Mouse (Mus musculus): ENCODE measurements around the gene Nes. TPM values are rescaled to one million over a fixed set of nuclear protein-coding genes. Genes with fewer than 3 reads are reported as not detected.
A peak's percentile ranks its signal among the peaks of the same experiment; 100 is the strongest.

The Nes gene
- polyA plus RNA-seq, 1 experiment from 2014 or later, result 9.2 TPM

DNA sequence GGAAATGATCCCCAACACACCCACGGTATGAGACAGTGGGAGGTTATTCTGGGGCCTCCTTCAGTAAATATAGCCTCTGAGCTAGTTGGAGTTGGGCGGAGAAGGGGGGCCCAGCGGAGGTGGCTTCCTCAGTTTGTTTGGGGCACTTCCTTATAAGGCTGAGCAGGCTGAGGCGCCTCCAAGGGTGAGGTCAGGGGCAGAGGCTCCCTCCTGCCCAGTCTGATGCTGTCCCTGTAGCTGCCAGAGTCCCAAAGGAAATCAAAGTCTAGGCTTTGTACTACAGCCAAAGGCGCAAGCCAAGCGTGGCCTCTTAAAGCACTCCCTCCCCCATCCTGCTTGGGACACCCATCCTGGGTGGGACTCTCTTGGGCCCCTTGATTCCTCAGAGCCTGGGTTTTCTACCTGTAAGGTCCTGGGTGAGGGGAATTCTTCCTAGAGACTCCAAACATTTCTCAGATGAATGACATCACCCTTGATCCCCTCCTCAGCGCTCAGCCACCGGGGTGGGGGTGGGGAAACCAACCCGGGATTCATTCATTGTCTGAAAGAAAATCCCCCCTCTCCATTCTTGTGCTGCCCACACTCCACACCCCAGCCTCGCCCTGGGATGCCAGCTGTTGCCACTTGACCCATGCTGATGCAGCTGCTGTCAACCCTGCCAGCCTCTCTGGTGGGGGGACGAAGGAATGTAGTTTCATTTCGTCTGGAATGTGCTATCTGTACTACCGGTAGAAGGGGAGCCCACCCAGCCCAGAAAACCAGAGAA, 12.1 kb downstream of the Nes start:
- no peak overlapping the region for H3K4me3 ChIP-seq (ENCODE audit: low read depth, low read length)
- 6% methylated on average over 13 of the region's 13 CpGs for WGBS

DNA sequence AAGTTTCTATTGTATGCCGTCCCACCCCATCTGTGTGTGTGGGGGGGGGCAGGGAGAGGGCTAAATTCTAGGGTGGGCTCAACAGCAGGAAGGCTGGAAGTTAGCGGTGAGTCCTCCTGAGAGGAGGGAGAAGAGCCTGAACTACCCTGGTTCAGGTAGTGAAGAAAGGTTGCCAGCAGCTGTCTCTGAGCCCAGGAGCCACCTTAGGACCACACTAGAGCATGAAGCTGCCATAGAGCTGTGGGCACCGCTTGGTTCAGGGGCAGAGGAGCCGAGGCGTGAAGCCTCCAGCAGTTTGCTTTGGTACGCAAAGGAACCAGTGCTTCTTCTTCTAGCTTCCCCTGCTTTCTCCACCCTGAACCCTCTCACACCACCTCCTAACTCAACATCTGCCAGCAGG, 12.7 kb downstream of the Nes start:
- Histone ChIP-seq H3K4me2 (replicated peaks; ENCODE audit: low read depth) (peak overlapping the region; percentile 49; the same call in 1 of the 2 replicates), H3K9ac (ENCODE audit: low read depth, low read length) (no peak overlapping the region), H3K4me3 (ENCODE audit: low read depth, low read length) (no peak overlapping the region), H3K27ac (ENCODE audit: low read depth, low read length) (peak overlapping the region; percentile 95), H3K9me3 (ENCODE audit: control insufficient read depth) (no peaks in the 10 kb centered on the region), H3K36me3 (ENCODE audit: control insufficient read depth, insufficient read depth) (peaks cover 3% of the 10 kb centered on the region; the same call in 1 of the 2 replicates), H3K27me3 (replicated peaks; ENCODE audit: control insufficient read depth, insufficient read depth, low read length) (peaks cover 8% of the 10 kb centered on the region), H3K4me1 (replicated peaks; ENCODE audit: control insufficient read depth, insufficient read depth, low read length) (peaks cover 42% of the 10 kb centered on the region)
- 61% methylated on average over 6 of the region's 6 CpGs for WGBS
- TF ChIP-seq CTCF (IDR thresholded peaks at IDR 0.05; ENCODE audit: low read depth), result no peak
- no peak for ATAC-seq

More for the DNA sequence above, 12.1 kb downstream of the Nes start:
- peak overlapping the region; percentile 49 for H3K4me2 ChIP-seq (replicated peaks; ENCODE audit: low read depth)
- H3K27me3 ChIP-seq (replicated peaks; ENCODE audit: control insufficient read depth, insufficient read depth, low read length), result peaks cover 4% of the 10 kb centered on the region; the same call in 1 of the 2 replicates
- H3K9ac ChIP-seq (ENCODE audit: low read depth, low read length), result peak overlapping the region; percentile 24; the same call in 1 of the 2 replicates
- H3K27ac ChIP-seq (ENCODE audit: low read depth, low read length), result peak overlapping the region; percentile 95
- H3K36me3 ChIP-seq (ENCODE audit: control insufficient read depth, insufficient read depth), result peaks cover 3% of the 10 kb centered on the region; the same call in 1 of the 2 replicates
- peak; percentile 81 for ATAC-seq
- peaks cover 42% of the 10 kb centered on the region for H3K4me1 ChIP-seq (replicated peaks; ENCODE audit: control insufficient read depth, insufficient read depth, low read length)
- no peak for TF ChIP-seq CTCF (IDR thresholded peaks at IDR 0.05; ENCODE audit: low read depth)
- no peaks in the 10 kb centered on the region for H3K9me3 ChIP-seq (ENCODE audit: control insufficient read depth)

DNA sequence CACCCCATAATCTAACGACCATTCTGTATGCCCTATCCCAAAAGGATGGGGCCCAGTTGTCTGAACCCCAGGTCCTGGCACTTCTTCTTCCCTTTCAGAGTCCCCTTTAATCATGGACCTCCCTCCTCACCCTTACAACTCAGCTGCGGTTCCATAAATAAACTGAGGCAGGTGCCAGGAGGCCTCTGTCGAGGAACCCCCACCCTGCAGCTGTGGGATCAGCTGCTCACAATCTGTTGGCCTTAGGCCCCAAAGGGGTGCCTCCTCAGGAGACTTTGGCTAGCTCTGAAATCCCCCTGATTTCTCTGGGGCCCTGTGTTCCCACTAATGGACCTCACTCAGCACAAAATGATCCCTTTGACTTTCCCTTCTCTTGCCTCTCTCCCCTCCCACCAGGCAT, 13.2 kb downstream of the Nes start:
- H3K4me3 ChIP-seq (ENCODE audit: low read depth, low read length), result no peak overlapping the region
- H3K27ac ChIP-seq (ENCODE audit: low read depth, low read length), result peak overlapping the region; percentile 95; the same call in 1 of the 2 replicates
- no peaks in the 10 kb centered on the region for H3K9me3 ChIP-seq (ENCODE audit: control insufficient read depth)
- 0 out of 2 replicates have a peak overlapping the region, but pooled peaks have one; percentile 49 for H3K4me2 ChIP-seq (replicated peaks; ENCODE audit: low read depth)
- no peak overlapping the region for H3K9ac ChIP-seq (ENCODE audit: low read depth, low read length)
- peaks cover 13% of the 10 kb centered on the region for H3K27me3 ChIP-seq (replicated peaks; ENCODE audit: control insufficient read depth, insufficient read depth, low read length)
- H3K4me1 ChIP-seq (replicated peaks; ENCODE audit: control insufficient read depth, insufficient read depth, low read length), result peaks cover 42% of the 10 kb centered on the region
- no peak for TF ChIP-seq CTCF (IDR thresholded peaks at IDR 0.05; ENCODE audit: low read depth)
- WGBS, result 29% methylated on average over 3 of the region's 3 CpGs
- no peak for ATAC-seq
- H3K36me3 ChIP-seq (ENCODE audit: control insufficient read depth, insufficient read depth), result peaks cover 3% of the 10 kb centered on the region; the same call in 1 of the 2 replicates

DNA sequence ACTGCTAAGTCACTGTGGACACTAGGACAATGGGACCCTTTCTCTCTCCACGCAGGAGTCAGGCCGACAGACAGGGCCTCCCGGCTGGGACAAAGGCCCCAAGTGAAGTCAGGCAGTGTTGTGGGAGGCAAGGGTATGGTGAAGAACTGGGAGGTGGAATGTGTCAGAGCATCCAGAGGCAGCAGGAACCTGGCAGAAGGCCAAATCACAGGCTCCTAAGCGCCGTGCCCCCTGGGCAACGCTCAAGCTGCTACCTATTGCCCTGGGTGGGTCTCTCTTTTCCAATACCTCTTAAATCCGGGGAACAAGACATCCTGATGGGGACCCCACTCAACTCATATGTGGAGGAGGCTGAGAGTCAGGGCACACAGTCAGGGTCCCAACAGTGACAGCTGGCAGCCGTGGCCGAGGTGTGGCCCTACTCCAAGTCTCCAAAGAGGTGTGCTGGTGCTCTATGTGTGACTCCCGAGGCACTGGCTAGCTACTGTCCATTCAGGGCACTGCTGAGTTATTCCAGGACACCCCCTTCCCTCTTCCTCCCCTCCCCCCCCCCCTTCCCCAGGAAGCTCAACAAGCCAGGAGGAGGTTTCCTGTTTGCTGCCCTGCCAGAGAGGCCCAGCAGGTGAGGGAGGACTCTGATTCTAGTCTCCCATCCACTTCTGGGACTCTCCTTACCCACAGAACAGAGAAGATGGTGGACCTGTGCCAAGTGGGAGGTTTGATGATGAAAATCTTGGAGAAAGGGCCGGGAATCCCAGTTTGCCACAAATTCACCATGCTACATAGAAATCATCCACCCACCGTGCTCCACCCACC, 14.8 kb downstream of the Nes start:
- H3K4me1 ChIP-seq (replicated peaks; ENCODE audit: control insufficient read depth, insufficient read depth, low read length), result peaks cover 42% of the 10 kb centered on the region
- H3K27ac ChIP-seq (ENCODE audit: low read depth, low read length), result no peak overlapping the region
- peaks cover 3% of the 10 kb centered on the region; the same call in 1 of the 2 replicates for H3K36me3 ChIP-seq (ENCODE audit: control insufficient read depth, insufficient read depth)
- 46% methylated on average over 12 of the region's 12 CpGs for WGBS
- H3K27me3 ChIP-seq (replicated peaks; ENCODE audit: control insufficient read depth, insufficient read depth, low read length), result peaks cover 24% of the 10 kb centered on the region
- H3K4me3 ChIP-seq (ENCODE audit: low read depth, low read length), result no peak overlapping the region
- H3K4me2 ChIP-seq (replicated peaks; ENCODE audit: low read depth), result no peak overlapping the region
- no peaks in the 10 kb centered on the region for H3K9me3 ChIP-seq (ENCODE audit: control insufficient read depth)
- ATAC-seq, result no peak
- TF ChIP-seq CTCF (IDR thresholded peaks at IDR 0.05; ENCODE audit: low read depth), result no peak
- H3K9ac ChIP-seq (ENCODE audit: low read depth, low read length), result no peak overlapping the region

DNA sequence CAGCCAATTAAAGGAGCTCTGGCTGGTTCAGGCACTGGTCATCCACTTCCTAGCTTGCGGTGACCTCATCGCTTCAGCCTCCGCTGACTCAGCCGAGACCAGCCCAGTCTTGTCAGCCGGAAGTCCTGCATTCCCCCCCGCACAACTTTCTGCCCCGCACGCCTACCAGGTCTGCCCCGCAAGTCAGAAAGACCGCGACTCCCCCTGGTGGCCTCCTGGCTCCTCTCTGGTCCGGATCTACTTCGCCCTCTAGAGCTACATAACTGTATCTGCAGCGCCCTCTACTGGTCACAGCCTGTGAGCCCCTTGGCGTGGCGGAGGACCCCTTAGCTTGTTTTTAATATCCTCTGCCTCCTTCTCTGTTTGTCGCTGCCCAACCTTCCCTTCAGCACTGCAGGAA, 16.0 kb downstream of the Nes start:
- H3K36me3 ChIP-seq (ENCODE audit: control insufficient read depth, insufficient read depth), result no peaks in the 10 kb centered on the region
- peak; percentile 52 for ATAC-seq
- H3K27ac ChIP-seq (ENCODE audit: low read depth, low read length), result no peak overlapping the region; the same call in 1 of the 2 replicates
- H3K27me3 ChIP-seq (replicated peaks; ENCODE audit: control insufficient read depth, insufficient read depth, low read length), result peaks cover 24% of the 10 kb centered on the region
- peak overlapping the region; percentile 70 for H3K4me2 ChIP-seq (replicated peaks; ENCODE audit: low read depth)
- no peak overlapping the region for H3K9ac ChIP-seq (ENCODE audit: low read depth, low read length)
- peak overlapping the region; percentile 26 for H3K4me3 ChIP-seq (ENCODE audit: low read depth, low read length)
- peak; percentile 100 for TF ChIP-seq CTCF (IDR thresholded peaks at IDR 0.05; ENCODE audit: low read depth)
- peaks cover 37% of the 10 kb centered on the region for H3K4me1 ChIP-seq (replicated peaks; ENCODE audit: control insufficient read depth, insufficient read depth, low read length)
- H3K9me3 ChIP-seq (ENCODE audit: control insufficient read depth), result no peaks in the 10 kb centered on the region
- 0% methylated on average over 17 of the region's 17 CpGs for WGBS

DNA sequence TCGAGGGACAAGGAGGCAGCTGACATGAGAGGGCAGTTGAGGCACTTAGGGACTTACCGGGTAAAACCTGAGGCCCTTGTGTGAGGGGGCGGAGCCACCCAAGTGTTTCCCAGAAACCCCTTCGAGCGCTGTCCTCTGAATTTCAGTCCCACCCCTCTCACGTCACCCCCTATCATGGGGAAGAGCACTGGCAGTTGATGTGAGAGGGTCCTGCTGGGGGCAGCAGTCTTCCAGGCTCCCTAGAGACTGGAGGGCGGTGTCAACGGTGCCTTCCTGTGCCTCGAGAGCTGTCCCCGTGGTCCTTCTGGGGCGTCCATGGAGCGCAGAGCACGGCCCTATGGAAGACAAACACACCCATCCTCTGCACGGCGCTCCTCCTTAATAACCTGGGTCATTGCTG, 16.8 kb downstream of the Nes start:
- H3K9me3 ChIP-seq (ENCODE audit: control insufficient read depth), result no peaks in the 10 kb centered on the region
- peak overlapping the region; percentile 26 for H3K4me3 ChIP-seq (ENCODE audit: low read depth, low read length)
- peak overlapping the region; percentile 70 for H3K4me2 ChIP-seq (replicated peaks; ENCODE audit: low read depth)
- peaks cover 29% of the 10 kb centered on the region for H3K4me1 ChIP-seq (replicated peaks; ENCODE audit: control insufficient read depth, insufficient read depth, low read length)
- peak; percentile 16; the same call in 1 of the 2 replicates for TF ChIP-seq CTCF (IDR thresholded peaks at IDR 0.05; ENCODE audit: low read depth)
- H3K27me3 ChIP-seq (replicated peaks; ENCODE audit: control insufficient read depth, insufficient read depth, low read length), result peaks cover 25% of the 10 kb centered on the region
- WGBS, result 1% methylated on average over 15 of the region's 15 CpGs
- H3K27ac ChIP-seq (ENCODE audit: low read depth, low read length), result no peak overlapping the region
- H3K9ac ChIP-seq (ENCODE audit: low read depth, low read length), result 0 out of 2 replicates have a peak overlapping the region, but pooled peaks have one; percentile 7
- no peak for ATAC-seq
- H3K36me3 ChIP-seq (ENCODE audit: control insufficient read depth, insufficient read depth), result no peaks in the 10 kb centered on the region
